Mouse (Mus musculus): ENCODE measurements around the gene Gabbr2. TPM values are rescaled to one million over a fixed set of nuclear protein-coding genes. Genes with fewer than 3 reads are reported as not detected.

Gabbr2 gene
- polyA plus RNA-seq, 1 experiment from 2014 or later = 0.08 TPM

- no peak overlapping the region for H3K9ac ChIP-seq (replicated peaks)
These were observed 107.5 kb downstream of the Gabbr2 start for GRCm38 (mm10) chr4:46884132-46884531.

GRCm38 (mm10) chr4:46883546-46883945, 108.1 kb downstream of the Gabbr2 start:
- Histone ChIP-seq H3K4me3 (replicated peaks) (no peak overlapping the region), H3K9me3 (no peaks in the 10 kb centered on the region), H3K9ac (replicated peaks) (no peak overlapping the region), H3K27me3 (peaks cover 7% of the 10 kb centered on the region; the same call in 1 of the 2 replicates), H3K4me2 (no peak overlapping the region), H3K36me3 (no peaks in the 10 kb centered on the region), H3K4me1 (replicated peaks) (peaks cover 27% of the 10 kb centered on the region), H3K27ac (no peak overlapping the region)
- 78% methylated on average over 9 of the region's 9 CpGs for WGBS
- ATAC-seq (ENCODE audit: insufficient number of reproducible peaks, insufficient read depth, low FRiP score, low TSS enrichment, low read depth) = no peak

More at GRCm38 (mm10) chr4:46884132-46884531, 107.5 kb downstream of the Gabbr2 start:
- Histone ChIP-seq H3K4me2 (no peak overlapping the region), H3K27ac (no peak overlapping the region), H3K27me3 (peaks cover 3% of the 10 kb centered on the region; the same call in 1 of the 2 replicates), H3K4me1 (replicated peaks) (peaks cover 27% of the 10 kb centered on the region), H3K9me3 (no peaks in the 10 kb centered on the region), H3K36me3 (no peaks in the 10 kb centered on the region), H3K4me3 (replicated peaks) (no peak overlapping the region)
- 80% methylated on average over 7 of the region's 7 CpGs for WGBS
- ATAC-seq (ENCODE audit: insufficient number of reproducible peaks, insufficient read depth, low FRiP score, low TSS enrichment, low read depth) = no peak

GRCm38 (mm10) chr4:46883047-46883446, 108.6 kb downstream of the Gabbr2 start:
- peaks cover 7% of the 10 kb centered on the region; the same call in 1 of the 2 replicates for H3K27me3 ChIP-seq
- H3K9me3 ChIP-seq = no peaks in the 10 kb centered on the region
- H3K4me1 ChIP-seq (replicated peaks) = peaks cover 27% of the 10 kb centered on the region
- no peak overlapping the region for H3K9ac ChIP-seq (replicated peaks)
- no peaks in the 10 kb centered on the region for H3K36me3 ChIP-seq
- no peak overlapping the region for H3K4me2 ChIP-seq
- H3K27ac ChIP-seq = no peak overlapping the region
- no peak for ATAC-seq (ENCODE audit: insufficient number of reproducible peaks, insufficient read depth, low FRiP score, low TSS enrichment, low read depth)
- WGBS = 40% methylated on average over 10 of the region's 10 CpGs
- no peak overlapping the region for H3K4me3 ChIP-seq (replicated peaks)

GRCm38 (mm10) chr4:46881271-46881670, 110.4 kb downstream of the Gabbr2 start:
- Histone ChIP-seq H3K27me3 (peaks cover 7% of the 10 kb centered on the region; the same call in 1 of the 2 replicates), H3K9ac (replicated peaks) (no peak overlapping the region), H3K36me3 (no peaks in the 10 kb centered on the region), H3K27ac (no peak overlapping the region), H3K4me1 (replicated peaks) (peaks cover 27% of the 10 kb centered on the region), H3K4me2 (peak overlapping the region; percentile 27), H3K9me3 (no peaks in the 10 kb centered on the region), H3K4me3 (replicated peaks) (no peak overlapping the region)
- no peak for ATAC-seq (ENCODE audit: insufficient number of reproducible peaks, insufficient read depth, low FRiP score, low TSS enrichment, low read depth)
- 31% methylated on average over 4 of the region's 4 CpGs for WGBS

- Histone ChIP-seq H3K4me2 (no peak overlapping the region), H3K27me3 (peaks cover 7% of the 10 kb centered on the region; the same call in 1 of the 2 replicates), H3K4me3 (replicated peaks) (no peak overlapping the region), H3K4me1 (replicated peaks) (peaks cover 27% of the 10 kb centered on the region), H3K36me3 (no peaks in the 10 kb centered on the region), H3K27ac (no peak overlapping the region), H3K9me3 (no peaks in the 10 kb centered on the region), H3K9ac (replicated peaks) (no peak overlapping the region)
- 44% methylated on average over 4 of the region's 4 CpGs for WGBS
- no peak for ATAC-seq (ENCODE audit: insufficient number of reproducible peaks, insufficient read depth, low FRiP score, low TSS enrichment, low read depth)
These were observed 111.7 kb downstream of the Gabbr2 start for GRCm38 (mm10) chr4:46879943-46880342.

GRCm38 (mm10) chr4:46872750-46873149, 118.9 kb downstream of the Gabbr2 start:
- 88% methylated on average over 4 of the region's 4 CpGs for WGBS
- Histone ChIP-seq H3K27ac (no peak overlapping the region), H3K9ac (replicated peaks) (no peak overlapping the region), H3K27me3 (peaks cover 15% of the 10 kb centered on the region; the same call in 1 of the 2 replicates), H3K9me3 (no peaks in the 10 kb centered on the region), H3K4me1 (replicated peaks) (peaks cover 10% of the 10 kb centered on the region), H3K4me2 (no peak overlapping the region), H3K4me3 (replicated peaks) (no peak overlapping the region), H3K36me3 (no peaks in the 10 kb centered on the region)
- ATAC-seq (ENCODE audit: insufficient number of reproducible peaks, insufficient read depth, low FRiP score, low TSS enrichment, low read depth) = no peak

GRCm38 (mm10) chr4:46870157-46870556, 121.5 kb downstream of the Gabbr2 start:
- no peak overlapping the region for H3K4me2 ChIP-seq
- H3K27me3 ChIP-seq = peaks cover 15% of the 10 kb centered on the region; the same call in 1 of the 2 replicates
- no peak overlapping the region for H3K27ac ChIP-seq
- ATAC-seq (ENCODE audit: insufficient number of reproducible peaks, insufficient read depth, low FRiP score, low TSS enrichment, low read depth) = no peak
- 42% methylated on average over 6 of the region's 6 CpGs for WGBS
- H3K4me3 ChIP-seq (replicated peaks) = no peak overlapping the region
- H3K9me3 ChIP-seq = no peaks in the 10 kb centered on the region
- H3K9ac ChIP-seq (replicated peaks) = no peak overlapping the region
- H3K36me3 ChIP-seq = no peaks in the 10 kb centered on the region
- H3K4me1 ChIP-seq (replicated peaks) = peaks cover 15% of the 10 kb centered on the region

- Histone ChIP-seq H3K36me3 (no peaks in the 10 kb centered on the region), H3K9ac (replicated peaks) (no peak overlapping the region), H3K4me2 (no peak overlapping the region), H3K27ac (no peak overlapping the region), H3K27me3 (peaks cover 15% of the 10 kb centered on the region; the same call in 1 of the 2 replicates), H3K4me1 (replicated peaks) (peaks cover 15% of the 10 kb centered on the region), H3K4me3 (replicated peaks) (no peak overlapping the region), H3K9me3 (no peaks in the 10 kb centered on the region)
- 76% methylated on average over 2 of the region's 2 CpGs for WGBS
- no peak for ATAC-seq (ENCODE audit: insufficient number of reproducible peaks, insufficient read depth, low FRiP score, low TSS enrichment, low read depth)
These were observed 122.3 kb downstream of the Gabbr2 start for GRCm38 (mm10) chr4:46869380-46869779.

GRCm38 (mm10) chr4:46868921-46869320, 122.8 kb downstream of the Gabbr2 start:
- H3K9ac ChIP-seq (replicated peaks) = no peak overlapping the region
- no peak overlapping the region for H3K27ac ChIP-seq
- no peak overlapping the region for H3K4me3 ChIP-seq (replicated peaks)
- 87% methylated on average over 3 of the region's 3 CpGs for WGBS
- H3K27me3 ChIP-seq = peaks cover 15% of the 10 kb centered on the region; the same call in 1 of the 2 replicates
- no peak overlapping the region for H3K4me2 ChIP-seq
- no peaks in the 10 kb centered on the region for H3K36me3 ChIP-seq
- peaks cover 15% of the 10 kb centered on the region for H3K4me1 ChIP-seq (replicated peaks)
- no peak for ATAC-seq (ENCODE audit: insufficient number of reproducible peaks, insufficient read depth, low FRiP score, low TSS enrichment, low read depth)
- H3K9me3 ChIP-seq = no peaks in the 10 kb centered on the region

- Histone ChIP-seq H3K36me3 (no peaks in the 10 kb centered on the region), H3K9me3 (no peaks in the 10 kb centered on the region), H3K4me2 (no peak overlapping the region), H3K4me3 (replicated peaks) (no peak overlapping the region), H3K27me3 (peaks cover 15% of the 10 kb centered on the region; the same call in 1 of the 2 replicates), H3K27ac (no peak overlapping the region), H3K9ac (replicated peaks) (no peak overlapping the region), H3K4me1 (replicated peaks) (peaks cover 11% of the 10 kb centered on the region)
- ATAC-seq (ENCODE audit: insufficient number of reproducible peaks, insufficient read depth, low FRiP score, low TSS enrichment, low read depth) = no peak
- WGBS = 82% methylated on average over 5 of the region's 5 CpGs
These were observed 123.5 kb downstream of the Gabbr2 start for GRCm38 (mm10) chr4:46868181-46868580.

- 89% methylated on average over 10 of the region's 10 CpGs for WGBS
- H3K27me3 ChIP-seq = peaks cover 15% of the 10 kb centered on the region; the same call in 1 of the 2 replicates
These were observed 123.9 kb downstream of the Gabbr2 start for GRCm38 (mm10) chr4:46867779-46868178.

GRCm38 (mm10) chr4:46866070-46866469, 125.6 kb downstream of the Gabbr2 start:
- peaks cover 7% of the 10 kb centered on the region; the same call in 1 of the 2 replicates for H3K4me1 ChIP-seq (replicated peaks)
- ATAC-seq (ENCODE audit: insufficient number of reproducible peaks, insufficient read depth, low FRiP score, low TSS enrichment, low read depth) = no peak
- no peaks in the 10 kb centered on the region for H3K36me3 ChIP-seq
- H3K4me2 ChIP-seq = no peak overlapping the region
- H3K9me3 ChIP-seq = no peaks in the 10 kb centered on the region
- no peak overlapping the region for H3K9ac ChIP-seq (replicated peaks)
- no peak overlapping the region for H3K4me3 ChIP-seq (replicated peaks)
- WGBS = 91% methylated on average over 2 of the region's 2 CpGs
- H3K27ac ChIP-seq = no peak overlapping the region
- peaks cover 5% of the 10 kb centered on the region; the same call in 1 of the 2 replicates for H3K27me3 ChIP-seq

More at GRCm38 (mm10) chr4:46867779-46868178, 123.9 kb downstream of the Gabbr2 start:
- Histone ChIP-seq H3K27ac (no peak overlapping the region), H3K4me3 (replicated peaks) (no peak overlapping the region), H3K4me1 (replicated peaks) (peaks cover 7% of the 10 kb centered on the region; the same call in 1 of the 2 replicates), H3K36me3 (no peaks in the 10 kb centered on the region), H3K9me3 (no peaks in the 10 kb centered on the region), H3K9ac (replicated peaks) (no peak overlapping the region), H3K4me2 (no peak overlapping the region)
- no peak for ATAC-seq (ENCODE audit: insufficient number of reproducible peaks, insufficient read depth, low FRiP score, low TSS enrichment, low read depth)

All from limb, embryonic 12.5 days (tissue).